9 mouse cellular contexts compared by ENCODE assay signal in genomic region chr17:53512311-53512951, GRCm38 (mm10). TPM values are rescaled to one million over a fixed set of nuclear protein-coding genes. Genes with fewer than 3 reads are reported as not detected.
DNase-seq lines count a peak whose midpoint lies in the region; ATAC-seq and TF ChIP-seq lines count a peak whose summit lies in the region.
"Had no signal": no experiment of that assay in that cellular context is flagged by ENCODE, and none has a peak within 500 bp of the region (broad histone marks: within the 10 kb centered on the region; RNA-seq: fewer than 3 reads in every experiment).

No protein-coding gene starts in this region.

- H3K36me3 ChIP-seq in forebrain, postnatal 0 days (ENCODE audit: insufficient read depth): no peaks in the 10 kb centered on the region
- no peaks in the 10 kb centered on the region for H3K36me3 ChIP-seq in stomach, postnatal 0 days (ENCODE audit: control insufficient read depth, insufficient read depth, low read length)

- no peak overlapping the region for H3K4me3 ChIP-seq in forebrain, postnatal 0 days (ENCODE audit: low read depth, low read length)
- H3K4me3 ChIP-seq in lung, adult 2 months (replicated peaks; ENCODE audit: extremely low read depth, low read depth, low read length): no peak overlapping the region
- no peak overlapping the region for H3K4me3 ChIP-seq in stomach, postnatal 0 days (ENCODE audit: low read depth, low read length)

- H3K27me3 ChIP-seq in forebrain, postnatal 0 days (ENCODE audit: insufficient read depth, low read length): no peaks in the 10 kb centered on the region
- no peaks in the 10 kb centered on the region for H3K27me3 ChIP-seq in stomach, postnatal 0 days (ENCODE audit: control insufficient read depth, insufficient read depth, low read length)

- no peak overlapping the region for H3K9ac ChIP-seq in forebrain, postnatal 0 days
- H3K9ac ChIP-seq in stomach, postnatal 0 days (ENCODE audit: low read length): no peak overlapping the region

- H3K9me3 ChIP-seq in forebrain, postnatal 0 days (ENCODE audit: low read length): no peaks in the 10 kb centered on the region
- no peaks in the 10 kb centered on the region for H3K9me3 ChIP-seq in stomach, postnatal 0 days (ENCODE audit: control insufficient read depth, low read length)

- intact Hi-C loops in heart, postnatal 25 days (cut with DNase I): loop anchor here (2.0 to 5.0 kb wide), 4 partner anchors 50 to 320 kb away; no protein-coding TSS in a partner anchor

- TF ChIP-seq POLR2A in lung, adult 2 months (IDR thresholded peaks at IDR 0.05; ENCODE audit: borderline replicate concordance, extremely low read depth, low read depth, low read length): no peak

- TF ChIP-seq EP300 in stomach, postnatal 0 days (optimal IDR thresholded peaks at IDR 0.05): no peak

- peak; percentile 27 to 43 for DNase-seq in heart, adult 18-20 months
- no peak for DNase-seq in heart, postnatal 25 days (ENCODE audit: low spot score)
- DNase-seq in 416B (ENCODE audit: low read depth): peak; percentile 46
- peak; percentile 14 for DNase-seq in brain, embryonic 18.5 days (ENCODE audit: low read depth, low spot score)
- peak; percentile 75 for DNase-seq in forebrain, postnatal 0 days
- no peak for DNase-seq in lung, adult 2 months
- DNase-seq in stomach, postnatal 0 days (ENCODE audit: low spot score): no peak
- no peak for DNase-seq in urinary bladder, adult 2 months (ENCODE audit: low spot score)

- peak; percentile 69 for TF ChIP-seq CTCF in forebrain, postnatal 0 days (IDR thresholded peaks at IDR 0.05; ENCODE audit: low read depth)
- 0 out of 2 replicates have a peak, but pooled peaks have one; percentile 10 for TF ChIP-seq CTCF in lung, adult 2 months (IDR thresholded peaks at IDR 0.05; ENCODE audit: insufficient read depth, low read length)
- peak; percentile 74 for TF ChIP-seq CTCF in stomach, postnatal 0 days (IDR thresholded peaks at IDR 0.05; ENCODE audit: low read depth)

- no peaks in the 10 kb centered on the region for H3K4me1 ChIP-seq in forebrain, postnatal 0 days (ENCODE audit: insufficient read depth)
- no peaks in the 10 kb centered on the region for H3K4me1 ChIP-seq in lung, adult 2 months (ENCODE audit: control insufficient read depth, insufficient read depth, low read length)
- H3K4me1 ChIP-seq in stomach, postnatal 0 days (replicated peaks; ENCODE audit: control insufficient read depth, insufficient read depth): no peaks in the 10 kb centered on the region

- peak; percentile 71 for ATAC-seq in forebrain, postnatal 0 days
- ATAC-seq in stomach, postnatal 0 days (ENCODE audit: low FRiP score, low TSS enrichment): no peak

- WGBS in forebrain, postnatal 0 days: 62% methylated on average over 2 of the region's 2 CpGs
- WGBS in lung, adult 2 months: 75% methylated on average over 2 of the region's 2 CpGs
- WGBS in stomach, postnatal 0 days: 96% methylated on average over 2 of the region's 2 CpGs

- H3K27ac ChIP-seq in forebrain, postnatal 0 days (ENCODE audit: low read depth, low read length): no peak overlapping the region
- no peak overlapping the region for H3K27ac ChIP-seq in stomach, postnatal 0 days (replicated peaks)

- no peak overlapping the region for H3K4me2 ChIP-seq in forebrain, postnatal 0 days (ENCODE audit: low read depth)
- no peak overlapping the region for H3K4me2 ChIP-seq in stomach, postnatal 0 days (replicated peaks; ENCODE audit: low read depth)

RNA-seq across cellular contexts. Expression of gene Pp2d1, which starts 26.8 kb away (rescaled TPM):
- not detected for total RNA-seq in heart, adult 18-20 months (2021)
- not detected for total RNA-seq in heart, postnatal 25 days (2021)
- not detected in 2 replicates for total RNA-seq in forebrain, postnatal 0 days (2014; rRNA removed)
- polyA plus RNA-seq in forebrain, postnatal 0 days (2015; fragmentation: Nextera tagmentation; extraction: Ambion mirVana): 0.14 and 0.41 TPM in 2 replicates
- polyA plus RNA-seq in lung, adult 2 months (2012; rRNA removed): not detected in 2 replicates
- 0.12 and 0.22 TPM in 2 replicates for polyA plus RNA-seq in stomach, postnatal 0 days (2015; fragmentation: Nextera tagmentation; extraction: Ambion mirVana)
- not detected in 2 replicates for polyA plus RNA-seq in urinary bladder, adult 2 months (2012; rRNA removed)
- polyA plus RNA-seq: gonadal fat pad, adult 2 months had no signal

RNA-seq across cellular contexts. Expression of gene Rab5a, which starts 33.4 kb away (rescaled TPM):
- total RNA-seq in heart, adult 18-20 months (2021): 10 to 100 TPM; 48.6 to 50.3 TPM
- 10 to 100 TPM; 50.7 to 55.2 TPM for total RNA-seq in heart, postnatal 25 days (2021)
- total RNA-seq in forebrain, postnatal 0 days (2014; rRNA removed): 119 and 137 TPM in 2 replicates
- polyA plus RNA-seq in forebrain, postnatal 0 days (2015; fragmentation: Nextera tagmentation; extraction: Ambion mirVana): 88.3 and 123 TPM in 2 replicates
- 8.9 and 13.5 TPM in 2 replicates for polyA plus RNA-seq in lung, adult 2 months (2012; rRNA removed)
- 108 and 109 TPM in 2 replicates for polyA plus RNA-seq in stomach, postnatal 0 days (2015; fragmentation: Nextera tagmentation; extraction: Ambion mirVana)
- 61.6 and 65.4 TPM in 2 replicates for polyA plus RNA-seq in urinary bladder, adult 2 months (2012; rRNA removed)

RNA-seq across cellular contexts. Expression of gene Efhb, which starts 49.3 kb away (rescaled TPM):
- under 1 TPM in 1 of 2 experiments, not detected in 1; 0.10 TPM for total RNA-seq in heart, adult 18-20 months (2021)
- total RNA-seq in heart, postnatal 25 days (2021): under 1 TPM; 0.06 to 0.10 TPM
- total RNA-seq in forebrain, postnatal 0 days (2014; rRNA removed): 0.85 and 4.2 TPM in 2 replicates
- 0.63 and 0.86 TPM in 2 replicates for polyA plus RNA-seq in forebrain, postnatal 0 days (2015; fragmentation: Nextera tagmentation; extraction: Ambion mirVana)
- 0.53 and 1.0 TPM in 2 replicates for polyA plus RNA-seq in lung, adult 2 months (2012; rRNA removed)
- polyA plus RNA-seq in stomach, postnatal 0 days (2015; fragmentation: Nextera tagmentation; extraction: Ambion mirVana): 0.44 and 0.46 TPM in 2 replicates
- 0.74 and 1.0 TPM in 2 replicates for polyA plus RNA-seq in urinary bladder, adult 2 months (2012; rRNA removed)

RNA-seq across cellular contexts. Expression of gene Kat2b, which starts 54.2 kb away (rescaled TPM):
- 10 to 100 TPM; 76.3 to 86.9 TPM for total RNA-seq in heart, adult 18-20 months (2021)
- 10 to 100 TPM; 85.6 TPM for total RNA-seq in heart, postnatal 25 days (2021)
- 19.7 and 20.9 TPM in 2 replicates for total RNA-seq in forebrain, postnatal 0 days (2014; rRNA removed)
- polyA plus RNA-seq in forebrain, postnatal 0 days (2015; fragmentation: Nextera tagmentation; extraction: Ambion mirVana): 1.7 and 2.4 TPM in 2 replicates
- 11.2 and 15.3 TPM in 2 replicates for polyA plus RNA-seq in lung, adult 2 months (2012; rRNA removed)
- polyA plus RNA-seq in stomach, postnatal 0 days (2015; fragmentation: Nextera tagmentation; extraction: Ambion mirVana): 3.8 and 4.9 TPM in 2 replicates
- polyA plus RNA-seq in urinary bladder, adult 2 months (2012; rRNA removed): 31.5 and 35.5 TPM in 2 replicates

Comparison
In these comparisons a context has a peak if more than half of its experiments do, and no peak if none do; other contexts are left out.
1. DNase-seq: peak in heart, adult 18-20 months (2 of 2), 416B (single experiment), brain, embryonic 18.5 days (single experiment) and forebrain, postnatal 0 days (single experiment); none in heart, postnatal 25 days (single experiment), lung, adult 2 months (single experiment), stomach, postnatal 0 days (single experiment) and urinary bladder, adult 2 months (single experiment).
2. CTCF ChIP-seq: peak in every context shown above with its lines; median percentile 74 in stomach, postnatal 0 days; 69 in forebrain, postnatal 0 days; 10 in lung, adult 2 months.